Mouse (Mus musculus) spleen, adult 2 months (tissue): ENCODE measurements around the gene Tmem151b.

Experiments used
- CTCF ChIP-seq: fragments of 200-500 bp; IDR thresholded peaks from 2 replicates; pipeline ENCODE4 v1.5.1; 2011; ENCODE audit warnings: mild to moderate bottlenecking, inconsistent platforms; ENCODE audit not compliant: insufficient read depth, insufficient read length, insufficient replicate concordance; ENCODE audit errors: extremely low read depth
- POLR2A ChIP-seq: fragments of 200-500 bp; IDR thresholded peaks from 2 replicates; pipeline ENCODE4 v1.6.1; 2011; ENCODE audit warnings: low read depth, low read length, inconsistent platforms

DNA sequence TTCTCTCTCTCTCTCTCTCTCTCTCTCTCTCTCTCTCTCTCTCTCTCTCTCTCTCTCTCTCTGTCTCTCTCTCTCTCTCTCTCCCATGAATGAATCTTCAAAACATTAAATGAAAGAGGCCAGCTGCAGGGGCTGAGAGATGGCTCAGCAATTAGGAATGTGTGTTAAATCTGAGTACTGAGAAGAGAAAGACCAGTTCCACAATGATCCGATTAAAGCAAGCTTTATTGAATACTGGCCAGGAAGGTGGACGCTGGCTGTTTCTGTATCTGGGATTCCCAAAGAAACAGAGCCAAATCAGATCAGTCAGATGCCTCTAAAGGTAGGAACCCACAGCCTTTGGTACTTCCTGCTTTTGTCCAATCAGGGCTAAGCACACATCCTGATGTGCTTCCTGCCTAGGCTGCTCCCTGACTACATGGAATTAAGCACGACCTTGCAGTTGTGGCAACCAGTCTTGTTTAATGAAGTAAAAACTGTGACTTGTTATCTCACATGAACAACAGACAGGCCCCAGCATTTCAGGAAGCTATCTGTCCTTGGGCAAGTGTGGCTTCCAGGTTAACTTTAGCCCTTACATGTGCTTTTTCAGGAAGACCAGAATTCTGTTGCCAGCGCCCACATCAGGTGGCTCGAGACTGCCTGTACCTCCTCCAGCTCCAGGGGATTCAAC, 46.0 kb downstream of the Tmem151b start:
- no peak for TF ChIP-seq CTCF
- TF ChIP-seq POLR2A: no peak
